Mouse (Mus musculus) ovary, postnatal 10 days (tissue): ENCODE results near the gene Gm21739.
"Not testable (repeated sequence)": the region's sequence is repeated elsewhere in the genome, so short reads cannot be mapped to it uniquely, and the experiment has no call there.

Experiments used
- DNase-seq: peaks from one replicate; pipeline ENCODE4 v3.0.0; 2022; ENCODE audit warnings: low spot score

The Gm21739 gene

GRCm38 (mm10) chrY:44264344-44264743 lies at the start of gene Gm21739:
Gene Gm21739 (minus strand): TSS chrY:44264444.
- DNase-seq: not testable (repeated sequence)
